Mouse (Mus musculus) liver (tissue): Measurements from ENCODE around the gene Sult1c1.
"Not testable (repeated sequence)": the region's sequence is repeated elsewhere in the genome, so short reads cannot be mapped to it uniquely, and the experiment has no call there.

Experiments
- DNase-seq: peaks from one replicate; pipeline ENCODE4 v3.0.0-alpha.2; 2020; ENCODE audit warnings: mixed read lengths

Sult1c1 gene

DNA sequence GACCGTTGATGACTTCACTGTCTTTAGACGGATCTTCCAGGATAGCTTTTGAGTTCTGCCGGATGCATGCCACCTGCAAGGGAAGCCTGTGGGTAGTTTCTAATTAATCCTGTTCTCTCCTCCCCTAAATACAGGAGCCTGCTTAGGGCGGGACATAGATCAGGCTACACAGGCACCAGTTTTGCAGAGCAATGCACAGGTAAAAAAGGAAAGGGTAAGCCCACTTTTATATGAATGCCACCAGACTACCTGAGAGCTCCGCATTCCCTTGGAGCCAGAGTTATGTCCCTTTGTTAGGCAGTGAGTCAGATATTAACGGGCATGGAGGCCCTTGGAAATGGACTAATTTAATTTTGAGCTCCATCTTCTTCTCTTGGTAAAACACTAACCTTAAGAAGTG, at the start of gene Sult1c1:
Gene Sult1c1, minus strand, starts transcription at position 101 of the 400 bp plus-strand sequence.
- DNase-seq = no peak

DNA sequence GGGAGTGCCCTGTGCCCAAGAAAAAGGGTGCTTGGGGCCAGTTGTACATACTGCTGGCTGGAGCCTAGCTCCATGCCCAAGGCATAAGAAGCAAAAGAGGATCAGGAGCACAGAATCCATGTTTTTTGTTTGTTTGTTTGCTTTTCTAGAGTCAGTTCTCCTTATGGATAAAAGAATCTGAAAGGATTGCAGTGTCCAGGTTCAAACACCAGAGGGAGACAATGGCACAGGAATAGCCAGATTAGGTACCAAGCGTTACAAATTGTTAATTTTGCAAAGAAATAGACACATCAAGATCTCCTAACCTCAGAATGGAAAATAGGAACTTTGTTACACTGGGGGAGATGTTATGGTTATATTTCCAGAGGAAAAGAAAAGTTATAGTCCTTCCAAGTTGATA, 23.7 kb upstream of the Sult1c1 start:
- DNase-seq = no peak

DNA sequence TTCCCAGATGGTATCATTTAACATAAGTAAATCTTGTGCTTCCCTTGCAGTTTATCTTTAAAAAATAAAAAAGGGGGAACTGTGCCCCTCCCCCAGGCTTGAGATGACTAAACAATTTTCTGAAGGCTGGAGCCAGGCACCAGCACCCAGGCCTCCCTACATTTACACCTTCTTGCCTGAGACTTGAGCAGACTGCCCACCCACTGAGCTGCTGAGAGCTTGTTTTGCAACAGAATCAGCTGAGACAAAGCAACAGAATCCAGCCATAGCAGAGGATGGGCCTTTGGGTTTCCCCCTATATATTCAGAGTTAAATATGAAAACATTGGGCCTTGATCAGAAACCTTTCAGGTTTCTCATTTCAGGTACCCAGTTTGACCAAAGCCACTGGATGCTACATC, 20.7 kb upstream of the Sult1c1 start:
- no peak for DNase-seq

DNA sequence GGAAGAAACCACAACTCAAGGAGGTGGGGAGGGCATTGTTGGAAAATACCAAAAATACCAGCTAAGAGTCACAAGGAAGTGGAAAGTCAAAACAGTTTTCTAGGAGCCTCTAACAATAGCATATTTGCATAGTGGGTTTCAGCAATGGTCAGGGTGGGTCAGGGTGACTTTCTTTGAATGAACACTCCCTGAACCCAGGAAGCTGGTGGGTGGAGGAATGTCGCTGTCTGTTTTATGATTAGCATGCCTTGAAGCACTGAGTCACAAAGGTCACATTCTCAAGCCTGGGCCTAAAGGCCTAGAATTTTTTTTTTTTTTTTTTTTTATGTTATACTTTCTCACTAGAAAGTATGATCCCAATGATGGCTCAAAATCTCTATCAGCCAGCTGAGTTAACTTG, 20.1 kb upstream of the Sult1c1 start:
- DNase-seq = not testable (repeated sequence)

DNA sequence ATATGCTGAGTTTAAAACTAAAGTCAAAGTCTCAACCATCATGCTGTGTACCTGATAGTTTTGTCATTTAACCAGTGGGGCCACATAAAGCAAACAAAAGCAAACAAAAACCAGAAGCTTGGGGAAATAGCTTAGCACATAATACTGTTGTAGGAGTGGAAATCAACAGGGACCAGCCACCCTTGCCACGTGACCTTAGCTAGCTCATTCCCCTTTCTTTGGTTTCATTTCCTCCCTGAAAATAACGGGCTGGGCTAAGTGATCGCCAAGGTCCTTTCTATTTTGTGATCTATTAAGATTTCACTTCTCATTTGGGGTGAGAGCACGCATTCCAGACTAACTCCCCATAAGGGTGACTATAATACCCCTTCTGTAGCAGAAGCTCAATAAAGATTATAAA, 13.0 kb upstream of the Sult1c1 start:
- no peak for DNase-seq

DNA sequence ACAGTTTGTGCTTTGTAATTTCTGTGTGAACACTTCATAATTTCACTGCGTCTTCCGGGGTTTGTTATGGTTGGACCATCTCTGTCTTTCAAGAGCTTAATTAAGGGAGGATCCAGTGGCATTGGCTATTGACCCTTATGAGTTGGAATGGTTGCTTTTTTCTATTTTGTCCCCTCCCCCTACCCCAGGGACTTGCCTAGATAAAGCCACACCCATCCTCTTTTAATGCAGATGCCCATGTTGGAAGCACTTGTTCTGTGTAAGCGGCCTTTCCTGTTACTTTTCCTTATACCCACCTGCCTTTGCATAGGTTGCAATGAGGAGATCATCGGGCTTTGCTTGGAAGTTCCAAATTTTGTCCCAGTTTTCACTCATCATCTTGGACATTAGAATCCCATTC, 16.9 kb downstream of the Sult1c1 start:
- no peak for DNase-seq

DNA sequence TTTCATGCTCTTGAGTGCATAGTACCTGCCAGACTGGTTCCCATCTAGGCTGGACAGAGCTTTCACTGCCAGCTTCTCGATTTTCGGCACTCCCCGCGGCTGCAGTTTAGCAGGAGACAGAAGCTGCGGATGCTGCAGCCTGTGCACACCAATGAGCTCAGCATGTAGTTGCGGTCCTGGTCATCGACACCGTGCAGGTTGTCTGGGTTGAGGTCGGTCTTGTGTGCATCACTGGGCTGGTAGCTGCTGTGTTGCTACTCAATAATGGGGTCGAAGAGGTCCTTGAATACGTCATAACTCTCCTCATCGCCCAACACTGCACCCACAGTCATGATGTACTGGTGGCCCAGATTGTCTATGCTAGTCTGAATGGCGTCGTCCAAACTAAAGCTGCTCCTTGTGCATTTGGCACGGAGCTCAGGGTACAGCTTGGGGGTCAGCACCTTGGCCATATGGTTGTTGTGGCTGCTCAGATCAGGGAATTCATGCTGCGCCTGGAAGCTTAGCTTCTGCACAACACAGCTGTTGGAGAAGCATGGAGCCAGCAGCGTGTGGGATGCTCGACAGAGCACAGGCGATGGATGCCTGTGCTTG, 48.8 kb downstream of the Sult1c1 start:
- no peak for DNase-seq

DNA sequence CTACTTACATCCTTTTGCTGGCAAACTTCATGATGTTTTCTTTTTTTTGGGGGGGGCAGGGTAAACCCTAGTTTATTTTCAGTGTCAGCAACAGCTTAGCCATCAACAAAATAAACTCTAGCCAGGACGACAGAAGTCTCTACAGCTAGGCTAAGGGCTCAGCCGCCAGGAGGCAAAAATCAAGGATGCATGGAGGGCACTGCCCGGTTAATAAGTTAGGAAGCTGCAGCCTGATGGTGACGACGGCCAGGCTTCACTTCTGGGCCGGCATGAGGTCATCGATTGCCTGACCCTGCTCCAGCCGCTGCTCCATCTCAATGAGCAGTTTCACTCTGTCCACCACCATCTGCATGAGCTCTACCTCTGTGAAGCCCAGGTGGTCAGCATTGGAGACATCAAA, 49.7 kb downstream of the Sult1c1 start:
- DNase-seq = no peak
